Mouse (Mus musculus) heart, embryonic 11.5 days (tissue): Measurements from ENCODE around the gene Siah1a. TPM values are rescaled to one million over a fixed set of nuclear protein-coding genes. Genes with fewer than 3 reads are reported as not detected.

ENCODE experiments used
- ATAC-seq: fragments of 200-750 bp; cut with Nextera tagmentation; replicated peaks from 2 replicates; pipeline ENCODE4 v1.8.0; 2017; ENCODE audit warnings: moderate library complexity; ENCODE audit not compliant: insufficient number of reproducible peaks, low FRiP score, low TSS enrichment
- H3K27ac ChIP-seq: fragments of 300-500 bp; sonication (generic); 2 replicates; pipeline ENCODE4 v1.5.1; 2014; ENCODE audit warnings: mild to moderate bottlenecking, low read depth, low read length
- H3K27me3 ChIP-seq: fragments of 300-500 bp; sonication (generic); 2 replicates; pipeline ENCODE4 v1.6.1; 2014; ENCODE audit warnings: mild to moderate bottlenecking, low read length, mixed read lengths; ENCODE audit not compliant: control insufficient read depth, insufficient read depth
- H3K36me3 ChIP-seq: fragments of 300-500 bp; sonication (generic); 2 replicates; pipeline ENCODE4 v1.6.1; 2014; ENCODE audit warnings: mild to moderate bottlenecking, low read length, moderate library complexity, mixed read lengths; ENCODE audit not compliant: control insufficient read depth, insufficient read depth
- H3K4me1 ChIP-seq: fragments of 300-500 bp; sonication (generic); 2 replicates; pipeline ENCODE4 v1.6.1; 2014; ENCODE audit warnings: low read length; ENCODE audit not compliant: control insufficient read depth, insufficient read depth
- H3K4me2 ChIP-seq: fragments of 300-500 bp; sonication (generic); 2 replicates; pipeline ENCODE4 v1.6.1; 2014; ENCODE audit warnings: mild to moderate bottlenecking, moderate library complexity
- H3K4me3 ChIP-seq: fragments of 300-500 bp; sonication (generic); 2 replicates; pipeline ENCODE4 v1.5.1; 2014; ENCODE audit warnings: low read depth, low read length
- H3K9ac ChIP-seq: fragments of 300-500 bp; sonication (generic); 2 replicates; pipeline ENCODE4 v1.6.1; 2014; ENCODE audit warnings: mild to moderate bottlenecking, low read depth, low read length, moderate library complexity
- H3K9me3 ChIP-seq: fragments of 300-500 bp; sonication (generic); replicated peaks from 2 replicates; pipeline ENCODE4 v1.6.1; 2016; ENCODE audit warnings: low read length; ENCODE audit not compliant: control insufficient read depth
- WGBS: fragments of 180-500 bp; shearing (Covaris S2); extraction: QIAGEN DNeasy Blood & Tissue Kit; methylation state at CpG from one replicate; pipeline ENCODE4 v1.1.7; 2014; ENCODE audit not compliant: insufficient replicate concordance; 5-methylcytosine and 5-hydroxymethylcytosine counted together
- polyA plus RNA-seq: library from polyadenylated mRNA; unstranded; fragments of >200 nt; fragmentation: Nextera tagmentation; extraction: Ambion mirVana; gene quantifications from 2 replicates; pipeline ENCODE4 v1.2.1, GENCODE M21; 2014

The Siah1a gene
- polyA plus RNA-seq, result 30.1 and 31.5 TPM in 2 replicates

DNA sequence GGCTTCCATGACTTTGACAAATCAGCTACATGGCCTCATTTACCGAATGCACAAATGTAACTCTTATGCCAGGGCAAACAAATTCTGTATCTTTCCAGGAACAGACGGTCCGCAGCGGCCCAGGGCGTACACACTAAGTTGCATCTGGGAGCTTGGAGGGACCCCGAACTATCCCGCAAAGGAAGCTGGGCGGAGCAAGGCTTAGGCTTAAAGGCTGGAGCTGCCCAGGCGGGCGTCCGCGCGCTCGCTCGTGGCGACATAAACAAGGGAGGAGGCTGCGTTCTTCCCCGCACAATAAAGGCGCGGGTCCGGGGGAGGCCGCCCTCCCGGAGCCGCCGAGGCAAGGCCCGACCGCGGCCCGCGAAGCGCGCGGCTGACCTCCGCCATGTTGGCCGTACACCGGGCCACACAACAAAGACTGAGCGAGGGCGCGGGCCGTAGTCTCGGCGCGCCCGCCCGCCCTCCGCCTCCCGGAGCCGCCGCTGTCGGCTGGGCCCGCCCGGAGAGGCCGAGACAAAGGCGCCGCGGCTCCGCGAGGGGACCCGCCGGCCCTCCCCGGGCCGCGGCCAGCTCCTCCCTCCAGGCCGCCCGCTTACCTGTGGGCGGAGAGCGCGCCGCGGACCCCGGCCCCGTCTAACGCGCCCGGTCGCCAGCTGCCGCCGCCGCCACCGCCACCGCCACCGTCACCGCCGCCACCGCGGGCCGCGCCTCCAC lies at the start of gene Siah1a, which contains the start of gene Gm10638:
Gene Siah1a, minus strand, starts transcription at position 714 of the 714 bp plus-strand sequence.
Gene Gm10638, plus strand, starts transcription at position 479 of the 714 bp plus-strand sequence.
- H3K4me2 ChIP-seq, result peak within 1 kb of the TSS; percentile 83
- H3K27me3 ChIP-seq, result no peaks in the 10 kb centered on the region
- no peaks in the 10 kb centered on the region for H3K9me3 ChIP-seq
- under 1% methylated on average over 62 of the region's 88 CpGs for WGBS
- peak within 1 kb of the TSS; percentile 99 for H3K9ac ChIP-seq
- H3K36me3 ChIP-seq, result no peaks in the 10 kb centered on the region
- ATAC-seq, result peak; percentile 83
- peaks cover 9% of the 10 kb centered on the region for H3K4me1 ChIP-seq
- H3K27ac ChIP-seq, result peak within 1 kb of the TSS; percentile 97
- H3K4me3 ChIP-seq, result peak within 1 kb of the TSS; percentile 95

DNA sequence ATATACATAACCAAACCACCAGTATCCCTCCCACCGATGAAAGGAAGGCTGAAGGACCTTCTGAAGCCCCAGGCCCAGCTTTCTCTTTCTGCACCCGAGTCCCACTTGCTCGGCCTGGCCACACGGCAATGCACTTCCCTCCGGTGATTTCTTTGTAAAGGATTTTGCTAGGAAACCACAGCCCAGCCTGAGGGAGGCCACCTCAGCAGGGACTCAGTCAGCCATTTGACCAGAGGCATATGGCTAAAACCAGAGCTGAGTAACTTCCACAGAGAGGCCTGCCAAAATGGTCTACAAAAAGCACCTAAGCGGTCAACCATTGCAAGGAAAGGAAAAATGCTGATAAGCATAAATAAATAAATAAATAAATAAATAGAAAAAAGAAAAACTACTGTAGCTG lies 49.0 kb upstream of the Siah1a start:
- no peaks in the 10 kb centered on the region for H3K36me3 ChIP-seq
- H3K4me3 ChIP-seq, result no peak overlapping the region
- H3K27me3 ChIP-seq, result no peaks in the 10 kb centered on the region
- 36% methylated on average over 6 of the region's 6 CpGs for WGBS
- ATAC-seq, result no peak
- no peaks in the 10 kb centered on the region for H3K9me3 ChIP-seq
- no peak overlapping the region for H3K9ac ChIP-seq
- no peak overlapping the region for H3K4me2 ChIP-seq
- H3K27ac ChIP-seq, result no peak overlapping the region
- H3K4me1 ChIP-seq, result no peaks in the 10 kb centered on the region

DNA sequence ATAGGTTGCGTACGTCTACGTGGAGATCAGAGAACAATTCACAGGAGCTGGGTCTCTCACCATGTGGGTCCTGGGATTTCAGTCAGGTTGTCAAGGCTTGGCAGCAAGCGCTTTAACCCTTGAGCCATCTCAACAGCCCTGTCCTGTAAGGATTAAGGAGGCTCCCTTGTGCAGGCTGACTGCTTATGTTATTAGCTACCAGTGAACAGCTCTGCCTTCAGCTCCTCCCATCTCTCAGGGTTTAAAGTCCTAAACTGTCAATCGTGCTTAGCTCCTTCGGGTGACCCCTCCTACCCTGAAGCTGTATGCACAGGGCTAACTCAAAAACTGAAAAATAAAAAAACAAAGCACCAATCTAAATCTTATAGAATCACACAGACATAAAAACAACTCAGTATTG lies 45.8 kb upstream of the Siah1a start:
- no peaks in the 10 kb centered on the region for H3K9me3 ChIP-seq
- no peak overlapping the region for H3K4me2 ChIP-seq
- no peak overlapping the region for H3K4me3 ChIP-seq
- no peaks in the 10 kb centered on the region for H3K36me3 ChIP-seq
- 78% methylated on average over 6 of the region's 6 CpGs for WGBS
- no peak overlapping the region for H3K27ac ChIP-seq
- H3K27me3 ChIP-seq, result no peaks in the 10 kb centered on the region
- no peak for ATAC-seq
- no peaks in the 10 kb centered on the region for H3K4me1 ChIP-seq
- H3K9ac ChIP-seq, result no peak overlapping the region

DNA sequence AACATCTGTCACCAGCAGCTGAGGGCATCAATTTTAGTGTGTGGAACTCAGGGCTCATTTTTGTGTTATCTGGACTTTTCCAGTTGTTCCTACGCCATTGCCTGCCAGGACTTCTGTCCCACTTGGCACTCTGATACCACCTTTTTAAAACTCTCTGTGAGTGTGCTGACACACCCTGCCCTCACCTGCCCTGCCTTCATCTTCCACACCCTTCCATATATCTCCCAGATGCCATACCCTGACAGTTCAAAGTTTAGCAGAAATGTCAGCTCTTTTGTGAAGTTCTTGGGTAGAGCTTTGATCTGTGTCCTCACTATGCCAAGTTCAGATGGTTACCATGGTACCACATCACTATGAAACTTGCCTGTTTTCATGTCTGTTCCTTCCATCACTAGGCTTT lies 43.8 kb upstream of the Siah1a start:
- Histone ChIP-seq H3K4me2 (no peak overlapping the region), H3K4me1 (no peaks in the 10 kb centered on the region), H3K9ac (no peak overlapping the region), H3K36me3 (no peaks in the 10 kb centered on the region), H3K4me3 (no peak overlapping the region), H3K27me3 (no peaks in the 10 kb centered on the region), H3K27ac (no peak overlapping the region), H3K9me3 (no peaks in the 10 kb centered on the region)
- 67% methylated on average over 1 of the region's 1 CpGs for WGBS
- no peak for ATAC-seq

DNA sequence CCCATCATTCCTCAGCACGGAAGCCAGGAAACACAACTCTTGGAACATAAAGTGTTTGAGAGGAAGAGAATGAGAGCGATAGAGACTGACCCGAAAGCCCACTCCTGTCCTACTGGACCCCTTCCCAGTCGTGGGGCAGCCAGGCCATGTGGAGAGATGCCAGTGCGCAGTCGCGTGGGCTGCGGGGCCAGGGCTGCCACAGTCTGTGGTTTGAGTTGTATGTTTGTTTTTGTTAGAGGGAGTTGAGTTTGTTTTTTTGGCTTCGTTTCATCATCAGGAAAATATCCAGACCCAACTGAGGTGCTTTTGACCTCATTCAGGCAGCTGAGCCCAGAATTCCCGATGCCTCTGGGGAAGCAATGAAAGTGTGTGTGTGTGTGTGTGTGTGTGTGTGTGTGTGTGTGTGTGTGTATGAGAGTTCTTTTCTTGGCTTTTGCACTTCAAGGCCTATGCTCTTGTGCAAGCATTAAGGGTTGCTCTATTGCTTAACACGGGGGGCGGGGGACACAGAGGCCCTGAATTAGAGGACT lies 42.2 kb upstream of the Siah1a start:
- 61% methylated on average over 12 of the region's 12 CpGs for WGBS
- no peaks in the 10 kb centered on the region for H3K9me3 ChIP-seq
- no peak overlapping the region for H3K4me3 ChIP-seq
- no peak for ATAC-seq
- no peaks in the 10 kb centered on the region for H3K4me1 ChIP-seq
- H3K36me3 ChIP-seq, result no peaks in the 10 kb centered on the region
- no peaks in the 10 kb centered on the region for H3K27me3 ChIP-seq
- H3K9ac ChIP-seq, result no peak overlapping the region
- H3K27ac ChIP-seq, result no peak overlapping the region
- no peak overlapping the region for H3K4me2 ChIP-seq

DNA sequence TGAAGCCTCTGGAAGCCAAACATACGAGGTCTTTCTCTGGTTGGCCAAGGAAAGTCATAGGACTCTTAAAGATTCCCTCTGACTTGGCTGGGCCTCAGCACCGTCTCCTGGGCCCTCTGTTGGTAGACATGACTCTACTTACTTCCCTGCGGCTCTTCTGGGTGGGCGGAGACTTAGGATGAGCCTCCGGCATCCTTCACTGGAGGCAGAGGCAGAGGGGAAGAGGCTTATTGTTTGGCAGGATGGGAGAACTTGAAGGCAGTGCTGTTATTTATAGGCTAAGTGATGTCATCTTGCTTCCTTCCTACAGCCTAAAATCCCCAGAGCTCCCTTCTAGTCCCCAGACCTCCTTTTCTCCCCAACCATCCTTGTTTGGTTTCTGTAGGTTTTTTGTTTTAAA lies 40.8 kb upstream of the Siah1a start:
- H3K4me3 ChIP-seq, result no peak overlapping the region
- no peak overlapping the region for H3K27ac ChIP-seq
- H3K4me2 ChIP-seq, result no peak overlapping the region
- no peaks in the 10 kb centered on the region for H3K4me1 ChIP-seq
- no peaks in the 10 kb centered on the region for H3K9me3 ChIP-seq
- no peak for ATAC-seq
- no peak overlapping the region for H3K9ac ChIP-seq
- 40% methylated on average over 5 of the region's 5 CpGs for WGBS
- H3K36me3 ChIP-seq, result no peaks in the 10 kb centered on the region
- no peaks in the 10 kb centered on the region for H3K27me3 ChIP-seq

DNA sequence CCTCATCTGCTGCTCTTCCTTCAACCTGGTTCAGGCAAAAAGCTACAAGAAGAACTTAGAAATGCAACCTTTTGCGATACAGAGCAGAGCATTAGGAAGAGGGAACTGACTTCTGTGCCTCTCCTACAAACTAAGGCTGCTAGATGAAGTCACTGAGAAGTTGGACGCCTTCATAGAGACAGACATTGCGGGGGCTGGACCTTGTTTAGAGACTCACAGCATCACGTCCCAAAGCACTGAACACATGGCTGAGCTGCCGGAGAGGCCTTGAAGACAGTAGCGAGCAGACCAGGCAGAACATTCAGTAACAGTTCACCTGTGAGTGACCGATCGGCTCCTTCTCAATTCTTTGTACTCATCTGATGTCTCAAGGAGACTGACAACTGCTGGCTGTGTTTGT lies 35.4 kb upstream of the Siah1a start:
- H3K27ac ChIP-seq, result no peak overlapping the region
- H3K9ac ChIP-seq, result no peak overlapping the region
- ATAC-seq, result no peak
- no peak overlapping the region for H3K4me3 ChIP-seq
- H3K27me3 ChIP-seq, result no peaks in the 10 kb centered on the region
- H3K4me2 ChIP-seq, result no peak overlapping the region
- no peaks in the 10 kb centered on the region for H3K36me3 ChIP-seq
- no peaks in the 10 kb centered on the region for H3K9me3 ChIP-seq
- WGBS, result 88% methylated on average over 8 of the region's 8 CpGs
- H3K4me1 ChIP-seq, result no peaks in the 10 kb centered on the region

DNA sequence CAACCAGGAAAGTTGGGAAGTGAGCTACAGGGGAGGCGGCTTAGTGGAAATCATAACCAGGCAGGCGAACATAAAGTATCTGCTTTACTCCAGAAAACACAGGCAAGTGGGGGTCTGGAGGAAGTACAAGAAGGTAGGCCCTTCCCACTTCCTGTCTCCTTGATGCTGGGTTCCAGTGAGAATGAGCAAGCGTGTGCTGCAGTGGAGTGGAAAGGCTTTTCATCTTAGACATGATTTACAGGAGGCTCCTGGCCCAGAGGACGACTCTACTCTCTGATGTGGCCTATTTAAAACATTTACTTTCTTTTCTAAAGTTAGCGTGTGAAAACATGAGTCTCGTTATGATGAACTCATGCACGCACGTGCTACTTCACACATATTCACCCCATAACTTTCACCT lies 33.5 kb upstream of the Siah1a start:
- Histone ChIP-seq H3K27ac (no peak overlapping the region), H3K9me3 (no peaks in the 10 kb centered on the region), H3K4me3 (no peak overlapping the region), H3K27me3 (no peaks in the 10 kb centered on the region), H3K4me1 (no peaks in the 10 kb centered on the region), H3K36me3 (no peaks in the 10 kb centered on the region), H3K9ac (no peak overlapping the region), H3K4me2 (no peak overlapping the region)
- no peak for ATAC-seq
- 75% methylated on average over 8 of the region's 8 CpGs for WGBS
